Mouse (Mus musculus) embryonic fibroblast, embryonic 13.5 days (primary cell): Measurements from ENCODE around the gene Gpr152. TPM values are rescaled to one million over a fixed set of nuclear protein-coding genes. Genes with fewer than 3 reads are reported as not detected.

Experiments used
- H3K27ac ChIP-seq: 2 replicates; pipeline ENCODE4 v1.5.1; 2012; ENCODE audit warnings: low read length, control low read depth, inconsistent platforms; ENCODE audit not compliant: insufficient read depth
- H3K4me1 ChIP-seq: 2 replicates; pipeline ENCODE4 v1.6.1; 2011; ENCODE audit warnings: low read length; ENCODE audit not compliant: control insufficient read depth, insufficient read depth
- H3K4me3 ChIP-seq: 2 replicates; pipeline ENCODE4 v1.5.1; 2011; ENCODE audit warnings: mild to moderate bottlenecking, control low read depth, low read length; ENCODE audit not compliant: insufficient read depth
- CTCF ChIP-seq: IDR thresholded peaks from 2 replicates; pipeline ENCODE4 v1.5.1; 2011; ENCODE audit warnings: mild to moderate bottlenecking, control low read depth, low read length, moderate library complexity, borderline replicate concordance; ENCODE audit not compliant: insufficient read depth
- POLR2A ChIP-seq: IDR thresholded peaks from 2 replicates; pipeline ENCODE4 v1.6.1; 2011; ENCODE audit warnings: low read depth, mild to moderate bottlenecking, control low read depth, low read length, moderate library complexity
- polyA plus RNA-seq: library from polyadenylated mRNA; stranded (reverse); fragments of >200 nt; gene quantifications from 2 replicates; pipeline ENCODE4 v1.2.4, GENCODE M21; 2011; ENCODE audit warnings: low read depth; ENCODE audit not compliant: missing spikeins, insufficient read length

Gene Gpr152
- polyA plus RNA-seq, 1 experiment = not detected

GRCm38 (mm10) chr19:4142416-4143173 lies 3.0 kb downstream of the Gpr152 start:
- Histone ChIP-seq H3K27ac (no peak overlapping the region), H3K4me3 (no peak overlapping the region), H3K4me1 (no peaks in the 10 kb centered on the region)
- TF ChIP-seq CTCF (no peak), POLR2A (no peak)

- no peaks in the 10 kb centered on the region for H3K4me1 ChIP-seq
- H3K4me3 ChIP-seq = no peak within 1 kb of the TSS
Observed at GRCm38 (mm10) chr19:4143759-4144268, 4.2 kb downstream of the Gpr152 start, which contains the start of gene Cabp4. Gene Cabp4, minus strand, starts transcription at chr19:4144033.

GRCm38 (mm10) chr19:4144550-4145498 lies 5.2 kb downstream of the Gpr152 start:
- no peak for TF ChIP-seq CTCF
- Histone ChIP-seq H3K27ac (no peak overlapping the region), H3K4me3 (no peak overlapping the region), H3K4me1 (no peaks in the 10 kb centered on the region)

More at GRCm38 (mm10) chr19:4143759-4144268, 4.2 kb downstream of the Gpr152 start, which contains the start of gene Cabp4:
- H3K27ac ChIP-seq = no peak within 1 kb of the TSS
- no peak for TF ChIP-seq CTCF
- TF ChIP-seq POLR2A = no peak

GRCm38 (mm10) chr19:4145936-4146335 lies 6.3 kb downstream of the Gpr152 start:
- H3K4me3 ChIP-seq = no peak overlapping the region
- H3K4me1 ChIP-seq = no peaks in the 10 kb centered on the region
- TF ChIP-seq CTCF (no peak), POLR2A (no peak)
- no peak overlapping the region for H3K27ac ChIP-seq

- Histone ChIP-seq H3K27ac (no peak overlapping the region), H3K4me1 (no peaks in the 10 kb centered on the region), H3K4me3 (no peak overlapping the region)
- TF ChIP-seq CTCF (no peak), POLR2A (no peak)
Observed at GRCm38 (mm10) chr19:4146366-4147021, 6.9 kb downstream of the Gpr152 start.

DNA sequence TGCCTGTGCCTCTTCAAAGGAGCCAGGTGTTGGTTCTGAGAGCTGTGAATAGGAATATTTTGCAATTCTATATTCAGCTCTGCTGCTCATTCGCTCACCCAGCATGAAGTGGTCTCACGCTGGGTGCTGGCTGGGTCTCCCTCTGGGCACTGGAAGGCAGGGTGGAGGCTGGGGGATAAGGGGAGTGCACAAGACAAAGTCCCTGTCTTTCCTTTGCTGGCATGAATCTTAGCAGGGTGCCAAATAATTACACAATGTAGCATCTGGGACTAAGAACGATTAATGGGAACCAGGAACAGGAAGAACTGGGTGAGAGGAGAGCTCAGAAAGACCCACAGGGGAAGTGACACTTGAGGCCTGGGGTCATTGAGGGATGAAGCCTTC lies 7.4 kb downstream of the Gpr152 start:
- no peak overlapping the region for H3K4me3 ChIP-seq
- H3K4me1 ChIP-seq = no peaks in the 10 kb centered on the region
- no peak overlapping the region for H3K27ac ChIP-seq
- no peak for TF ChIP-seq CTCF
- no peak for TF ChIP-seq POLR2A

GRCm38 (mm10) chr19:4147782-4148490 lies 8.3 kb downstream of the Gpr152 start:
- peak overlapping the region; percentile 17; the same call in 1 of the 2 replicates for H3K4me3 ChIP-seq
- no peak overlapping the region for H3K27ac ChIP-seq
- no peaks in the 10 kb centered on the region for H3K4me1 ChIP-seq
- TF ChIP-seq POLR2A = no peak
- TF ChIP-seq CTCF = no peak

- peak within 1 kb of the TSS; percentile 88 for H3K4me3 ChIP-seq
- no peaks in the 10 kb centered on the region for H3K4me1 ChIP-seq
- no peak within 1 kb of the TSS for H3K27ac ChIP-seq
- TF ChIP-seq CTCF (no peak), POLR2A (peak; percentile 81)
Observed at GRCm38 (mm10) chr19:4148491-4148806, 8.9 kb downstream of the Gpr152 start, which contains the start of gene Coro1b. Gene Coro1b, plus strand, starts transcription at chr19:4148619.

DNA sequence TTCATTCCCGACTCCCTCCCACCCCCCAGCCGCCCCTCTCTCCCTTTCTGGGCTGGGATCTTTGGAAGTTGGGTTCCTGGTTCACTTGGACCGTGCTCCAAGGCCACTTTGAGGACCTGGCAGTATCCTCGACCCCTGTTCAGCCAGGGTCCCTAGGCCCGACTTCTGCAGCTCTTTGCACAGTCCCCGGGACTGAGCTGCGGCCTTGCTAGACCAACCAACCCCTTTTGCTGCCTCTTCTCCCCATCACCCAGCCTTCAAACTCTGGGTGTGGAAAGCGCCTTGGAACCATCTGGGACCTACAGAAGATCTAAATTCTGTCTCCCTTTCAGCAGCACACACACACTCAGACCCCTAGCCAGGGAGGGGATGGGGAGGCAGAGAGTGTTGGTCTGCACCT lies 9.2 kb downstream of the Gpr152 start:
- no peak for TF ChIP-seq POLR2A
- no peak for TF ChIP-seq CTCF
- no peak overlapping the region for H3K27ac ChIP-seq
- H3K4me1 ChIP-seq = no peaks in the 10 kb centered on the region
- H3K4me3 ChIP-seq = peak overlapping the region; percentile 88
